Mouse (Mus musculus): ENCODE results near the gene Cilp2.

Cilp2 gene

GRCm38 (mm10) chr8:69901484-69902162 lies 14.1 kb upstream of the Cilp2 start:
- peak; percentile 96 for DNase-seq (ENCODE audit: low spot score in 2 of 2)

- DNase-seq (ENCODE audit: low spot score in 2 of 2): peak in 1 of 2 experiments; percentile 27
Observed at GRCm38 (mm10) chr8:69900895-69901451, 13.5 kb upstream of the Cilp2 start.

GRCm38 (mm10) chr8:69899876-69900275 lies 12.4 kb upstream of the Cilp2 start:
- no peak for DNase-seq (ENCODE audit: low spot score in 2 of 2)

GRCm38 (mm10) chr8:69897857-69898256 lies 10.4 kb upstream of the Cilp2 start:
- DNase-seq (ENCODE audit: low spot score in 2 of 2): no peak

GRCm38 (mm10) chr8:69895772-69896451 lies 8.4 kb upstream of the Cilp2 start:
- DNase-seq (ENCODE audit: low spot score in 2 of 2): no peak

DNA sequence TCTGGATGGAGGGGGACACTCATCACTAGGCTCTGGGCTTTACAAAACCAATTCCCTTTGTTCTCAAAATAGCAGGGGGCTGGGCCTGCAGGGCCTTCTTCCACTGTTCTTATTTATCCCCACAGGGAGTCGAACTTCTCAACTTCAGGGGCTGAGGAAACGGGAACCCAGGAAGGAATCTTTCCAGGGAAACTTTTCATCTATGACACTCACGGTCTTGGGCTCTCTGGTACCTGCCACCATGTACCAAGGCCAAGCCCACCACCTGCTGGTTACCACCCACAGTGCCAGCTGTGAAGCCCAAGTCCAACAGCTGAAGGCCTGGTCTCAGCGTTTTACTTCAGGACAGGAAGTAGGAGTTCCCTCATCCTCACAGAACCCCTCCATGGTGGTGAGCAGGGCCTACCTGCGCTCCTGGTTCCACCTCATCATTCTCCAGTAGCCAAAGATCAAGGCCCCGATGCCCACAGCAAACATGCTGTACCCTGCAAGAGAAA lies 7.4 kb upstream of the Cilp2 start:
- no peak for DNase-seq (ENCODE audit: low spot score in 2 of 2)

DNA sequence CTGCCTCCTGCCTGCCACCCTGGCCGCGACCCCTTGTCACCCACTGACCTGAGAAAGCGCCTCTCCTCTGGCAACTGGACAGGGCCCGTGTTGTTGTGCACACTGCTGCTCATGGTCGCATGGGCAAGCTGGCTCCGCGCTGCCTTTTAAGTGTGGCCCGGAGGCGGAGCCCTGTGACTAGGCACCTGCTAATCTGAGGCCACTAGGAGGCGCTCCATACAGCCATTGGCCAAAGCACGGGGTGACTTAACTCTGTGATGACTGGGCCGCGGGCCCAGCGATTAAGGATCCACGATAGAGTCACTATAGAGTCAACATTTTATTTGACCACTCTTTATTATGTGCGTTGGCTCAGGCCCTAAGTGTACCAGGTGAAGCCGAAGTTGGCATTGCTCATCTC lies 6.4 kb upstream of the Cilp2 start:
- peak; percentile 16 to 51 for DNase-seq (ENCODE audit: low spot score in 2 of 2)

GRCm38 (mm10) chr8:69890813-69891241 lies 3.3 kb upstream of the Cilp2 start:
- peak in 1 of 2 experiments; percentile 53 for DNase-seq (ENCODE audit: low spot score in 2 of 2)

- DNase-seq (ENCODE audit: low spot score in 2 of 2): no peak
Observed at GRCm38 (mm10) chr8:69888902-69889301, 1.4 kb upstream of the Cilp2 start.

DNA sequence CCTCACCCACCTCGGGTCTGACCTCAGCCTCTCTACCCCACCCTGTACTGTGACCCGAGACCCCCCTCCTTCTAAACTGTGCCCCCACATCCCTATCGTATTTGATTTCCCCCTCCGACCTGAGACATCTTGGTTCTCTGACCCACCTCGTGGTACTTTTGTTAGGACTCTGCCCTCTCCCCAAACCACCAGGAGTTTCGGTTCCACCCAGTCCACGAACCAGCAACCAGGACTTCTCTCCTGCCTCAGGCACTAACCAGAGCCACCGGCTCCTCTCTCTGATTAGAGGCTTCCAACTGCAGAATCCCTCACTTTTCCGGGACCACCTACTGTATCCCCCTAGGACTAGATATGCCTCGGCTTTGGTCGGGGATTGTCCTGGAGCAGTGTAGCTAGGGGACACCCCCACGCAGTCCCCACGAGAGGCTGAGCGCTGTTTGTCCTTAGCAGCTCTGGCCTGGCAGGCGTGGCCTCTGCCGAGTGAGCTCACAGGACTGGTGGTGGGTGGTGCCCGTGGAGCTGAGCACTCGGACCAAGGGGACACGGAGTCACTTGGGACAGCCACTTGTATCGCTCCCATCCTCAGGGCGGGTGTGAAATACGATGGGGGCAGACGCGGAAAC lies 868 bp upstream of the Cilp2 start:
- no peak for DNase-seq (ENCODE audit: low spot score in 2 of 2)

GRCm38 (mm10) chr8:69884141-69884540 lies 3.3 kb downstream of the Cilp2 start:
- DNase-seq (ENCODE audit: low spot score in 2 of 2): no peak

GRCm38 (mm10) chr8:69882833-69883600 lies 4.5 kb downstream of the Cilp2 start:
- no peak for DNase-seq (ENCODE audit: low spot score in 2 of 2)

GRCm38 (mm10) chr8:69882021-69882756 lies 5.3 kb downstream of the Cilp2 start:
- DNase-seq (ENCODE audit: low spot score in 2 of 2): peak in 1 of 2 experiments; percentile 31

DNA sequence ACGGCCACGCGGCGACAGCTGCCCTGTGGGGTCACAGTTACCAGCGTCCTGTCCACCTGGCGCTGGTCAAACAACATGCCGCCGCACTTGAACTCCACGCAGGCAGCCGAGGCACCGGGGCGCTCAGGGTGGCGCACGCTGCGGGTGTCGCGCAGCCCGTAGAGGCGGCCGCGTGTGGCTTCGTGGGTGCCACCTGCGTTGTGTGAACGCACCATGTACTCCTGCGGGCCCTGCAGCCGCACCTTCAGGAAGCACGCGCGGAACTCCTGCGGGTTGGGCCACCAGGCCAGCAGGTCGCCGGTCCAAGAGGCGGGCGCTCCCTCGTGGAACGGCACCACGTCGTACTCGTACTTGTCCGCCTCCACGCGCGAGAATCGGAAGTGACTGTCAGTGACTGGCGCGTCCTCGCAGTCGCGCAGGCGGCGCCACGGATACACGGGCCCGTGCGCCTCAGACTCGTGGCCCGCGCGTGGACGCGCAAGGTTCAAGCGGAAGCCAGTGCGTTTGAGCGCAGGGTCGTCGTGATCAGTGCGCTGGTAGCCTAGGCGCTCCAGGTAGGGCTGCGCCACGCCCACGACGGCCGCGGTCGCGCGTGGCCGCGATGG lies 6.1 kb downstream of the Cilp2 start:
- no peak for DNase-seq (ENCODE audit: low spot score in 2 of 2)

DNA sequence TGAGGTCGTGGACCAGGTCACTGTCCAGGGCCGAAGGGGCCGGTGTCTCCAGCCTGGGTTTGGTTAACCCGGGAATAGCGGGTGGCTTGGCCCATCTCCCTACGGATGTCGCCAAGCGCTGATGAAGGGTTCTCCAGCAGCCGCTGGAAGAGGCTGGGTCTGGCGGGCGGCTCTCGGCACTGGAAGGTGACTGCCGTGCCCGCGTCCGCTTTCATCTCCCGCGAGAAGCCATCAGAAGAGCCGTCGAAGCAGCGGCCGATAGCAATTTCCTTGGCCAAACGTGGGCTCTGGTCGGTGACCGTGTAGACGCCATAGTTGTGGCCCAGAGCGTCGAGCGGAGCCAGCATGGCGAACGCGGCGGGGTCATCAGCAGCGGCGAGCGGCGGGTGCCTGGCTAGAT lies 6.6 kb downstream of the Cilp2 start:
- DNase-seq (ENCODE audit: low spot score in 2 of 2): no peak

DNA sequence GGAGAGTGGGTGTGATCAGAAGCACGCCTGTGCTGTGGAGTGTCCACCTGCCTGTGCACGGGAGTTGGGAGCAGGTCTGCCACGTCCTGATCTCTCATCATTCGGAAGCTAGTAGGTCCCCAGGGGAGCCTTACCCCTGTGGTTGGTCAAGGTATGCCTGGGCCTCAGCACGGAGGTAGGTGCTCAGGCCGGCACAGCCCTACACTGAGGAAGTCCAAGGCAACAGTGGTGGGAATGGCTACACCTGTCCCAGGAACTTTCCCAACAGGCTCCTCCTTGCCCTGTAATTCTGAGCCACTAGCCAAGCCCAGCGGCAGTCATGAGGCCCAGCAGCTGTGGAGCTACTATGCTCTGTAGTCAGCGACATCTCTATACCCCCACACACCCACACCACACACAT lies 7.8 kb downstream of the Cilp2 start:
- DNase-seq (ENCODE audit: low spot score in 2 of 2): no peak

DNA sequence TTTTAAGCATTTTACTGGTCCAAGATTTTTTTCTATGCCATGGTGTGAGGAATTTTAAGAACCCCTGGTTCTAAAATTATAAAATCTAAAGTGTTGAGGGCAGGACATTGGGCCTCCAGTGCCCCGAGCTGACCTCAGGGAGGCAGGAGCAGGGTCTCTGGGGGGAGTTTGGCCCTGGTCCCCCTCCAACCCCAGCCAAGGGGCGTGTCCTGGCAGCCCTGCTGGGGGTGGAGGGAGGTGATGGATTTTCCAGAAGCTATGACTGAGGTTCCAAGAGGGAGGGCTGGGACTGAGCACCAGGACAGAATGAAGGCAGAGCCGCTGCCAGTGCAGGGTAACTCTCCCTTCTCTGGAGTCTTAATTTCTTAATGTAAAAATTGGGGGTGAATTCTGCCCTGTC lies 9.5 kb downstream of the Cilp2 start:
- no peak for DNase-seq (ENCODE audit: low spot score in 2 of 2)

DNA sequence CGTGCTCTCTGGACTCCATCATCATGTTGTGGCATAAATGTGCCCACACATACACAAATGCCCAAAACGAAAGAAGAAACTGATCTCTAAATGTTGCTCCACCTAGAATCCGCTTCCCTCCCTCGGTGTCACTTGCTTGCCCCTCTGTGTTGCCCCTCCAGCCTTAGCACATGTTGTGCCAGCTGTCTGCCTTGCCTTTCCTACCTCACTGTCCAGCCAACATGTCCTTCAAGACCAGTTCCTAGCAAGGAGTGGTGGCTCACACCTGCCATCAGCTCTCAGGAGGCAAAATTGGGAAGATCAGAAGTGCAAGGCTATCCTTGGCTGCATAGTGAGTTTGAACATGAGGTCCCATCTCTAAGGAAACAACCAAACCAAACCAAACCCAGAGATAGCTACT lies 10.1 kb downstream of the Cilp2 start:
- DNase-seq (ENCODE audit: low spot score in 2 of 2): no peak

DNA sequence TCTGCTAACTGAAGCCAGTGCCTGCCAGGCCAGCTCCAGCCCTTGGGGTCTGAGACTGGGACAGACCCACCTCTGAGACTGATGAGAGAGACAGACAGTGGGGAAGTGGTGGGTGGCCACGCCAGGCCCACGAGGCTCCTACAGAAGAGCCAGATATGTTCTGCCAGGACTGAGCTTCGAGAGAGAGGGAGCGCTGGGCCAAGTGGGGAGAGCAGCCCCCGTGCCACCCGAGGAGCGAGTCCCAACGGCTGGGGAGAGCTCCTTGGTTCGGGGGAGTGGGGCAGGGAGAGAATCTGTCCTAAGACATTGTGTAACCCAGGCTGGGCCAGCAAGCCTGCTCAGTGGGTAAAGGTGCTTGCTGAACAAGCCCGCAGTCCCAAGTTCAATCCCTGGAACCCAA lies 10.5 kb downstream of the Cilp2 start:
- no peak for DNase-seq (ENCODE audit: low spot score in 2 of 2)

DNA sequence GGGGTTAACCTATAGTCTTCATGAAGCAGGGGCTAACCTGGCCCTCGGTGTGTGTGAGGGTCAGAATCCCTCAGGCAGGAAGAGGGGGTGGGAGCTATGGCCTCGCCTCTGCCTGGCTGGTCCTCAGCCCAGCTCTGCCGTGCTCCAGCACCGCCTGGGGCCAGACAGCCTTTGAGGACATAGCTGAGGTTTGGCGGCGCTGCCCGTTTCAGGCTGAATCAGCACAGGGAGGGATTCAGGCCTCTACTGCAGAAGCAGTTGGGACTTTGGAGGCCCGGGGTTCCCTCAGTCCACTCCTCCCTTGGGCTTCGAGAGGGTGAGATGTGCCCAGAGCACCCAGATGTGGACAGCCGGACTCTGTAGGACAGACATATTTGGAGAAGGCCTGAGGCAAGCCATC lies 11.4 kb downstream of the Cilp2 start:
- DNase-seq (ENCODE audit: low spot score in 2 of 2): no peak

DNA sequence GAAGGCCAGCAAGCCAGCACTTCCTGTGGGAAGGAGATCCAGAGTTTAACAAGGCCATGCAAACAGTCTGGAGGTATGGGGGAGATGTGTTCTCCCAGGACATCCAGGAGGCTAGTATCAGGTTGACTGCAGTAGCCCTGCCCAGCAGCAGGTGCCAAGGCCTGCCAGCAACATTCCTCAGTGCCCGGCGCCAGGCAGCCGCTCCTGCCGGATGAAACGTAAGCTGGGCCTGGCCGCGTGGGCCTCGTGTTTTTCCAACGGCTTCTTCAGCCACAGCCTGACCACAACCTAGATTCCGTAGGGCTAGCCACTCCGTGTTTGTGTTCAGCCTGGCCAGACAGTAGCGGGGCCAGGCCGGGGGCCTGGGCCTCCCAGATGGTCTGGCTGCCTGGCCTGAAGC lies 12.8 kb downstream of the Cilp2 start:
- no peak for DNase-seq (ENCODE audit: low spot score in 2 of 2)
